Mouse (Mus musculus): ENCODE results near the gene Ets1. TPM values are rescaled to one million over a fixed set of nuclear protein-coding genes. Genes with fewer than 3 reads are reported as not detected.

Ets1 gene
- polyA plus RNA-seq, 1 experiment from 2014 or later: 48.3 TPM

GRCm38 (mm10) chr9:32678120-32678757, 42.2 kb downstream of the Ets1 start:
- no peak for DNase-seq (ENCODE audit: low read depth, low spot score)
- peaks cover 5% of the 10 kb centered on the region for H3K27me3 ChIP-seq
- TF ChIP-seq CTCF (IDR thresholded peaks at IDR 0.05): no peak
- ChIA-PET POLR2A (interaction anchor here (0.7 kb wide), 2 partner anchors 31 to 37 kb away, joined by 3 read pairs; no protein-coding TSS in a partner anchor), CTCF (interaction anchor here (1.2 kb wide), 1 partner anchor 52 kb away, joined by 3 read pairs; no protein-coding TSS in a partner anchor)
- ATAC-seq: no peak
- in situ Hi-C loops (cut with MboI; ENCODE audit: low pct_unique_long_range_greater_than_20kb): no loop called here

GRCm38 (mm10) chr9:32679531-32679930, 43.5 kb downstream of the Ets1 start:
- in situ Hi-C loops (cut with MboI; ENCODE audit: low pct_unique_long_range_greater_than_20kb): no loop called here
- H3K27me3 ChIP-seq: peaks cover 5% of the 10 kb centered on the region
- no peak for DNase-seq (ENCODE audit: low read depth, low spot score)
- ChIA-PET POLR2A (no interaction called here), CTCF (no interaction called here)
- no peak for ATAC-seq
- TF ChIP-seq CTCF (IDR thresholded peaks at IDR 0.05): no peak

- DNase-seq (ENCODE audit: low read depth, low spot score) (no peak), ATAC-seq (no peak)
- TF ChIP-seq CTCF (IDR thresholded peaks at IDR 0.05): no peak
- CTCF ChIA-PET: no interaction called here
- H3K27me3 ChIP-seq: peaks cover 5% of the 10 kb centered on the region
- POLR2A ChIA-PET: no interaction called here
- in situ Hi-C loops (cut with MboI; ENCODE audit: low pct_unique_long_range_greater_than_20kb): no loop called here
Observed at GRCm38 (mm10) chr9:32680201-32680600, 44.2 kb downstream of the Ets1 start.

- ChIA-PET CTCF (interaction anchor here (1.3 kb wide), 2 partner anchors 10 to 41 kb away, joined by 3 read pairs; no protein-coding TSS in a partner anchor), POLR2A (no interaction called here)
- peaks cover 5% of the 10 kb centered on the region for H3K27me3 ChIP-seq
- in situ Hi-C loops (cut with MboI; ENCODE audit: low pct_unique_long_range_greater_than_20kb): no loop called here
- no peak for ATAC-seq
- TF ChIP-seq CTCF (IDR thresholded peaks at IDR 0.05): no peak
- DNase-seq (ENCODE audit: low read depth, low spot score): no peak
Observed at GRCm38 (mm10) chr9:32685793-32686558, 50.0 kb downstream of the Ets1 start.

GRCm38 (mm10) chr9:32688351-32688750, 52.3 kb downstream of the Ets1 start:
- CTCF ChIA-PET: no interaction called here
- no peak for DNase-seq (ENCODE audit: low read depth, low spot score)
- no peaks in the 10 kb centered on the region for H3K27me3 ChIP-seq
- no peak for ATAC-seq
- POLR2A ChIA-PET: no interaction called here
- in situ Hi-C loops (cut with MboI; ENCODE audit: low pct_unique_long_range_greater_than_20kb): no loop called here
- TF ChIP-seq CTCF (IDR thresholded peaks at IDR 0.05): no peak

- ChIA-PET CTCF (no interaction called here), POLR2A (no interaction called here)
- no peak for DNase-seq (ENCODE audit: low read depth, low spot score)
- TF ChIP-seq CTCF (IDR thresholded peaks at IDR 0.05): no peak
- in situ Hi-C loops (cut with MboI; ENCODE audit: low pct_unique_long_range_greater_than_20kb): loop anchor here (5.0 kb wide), 1 partner anchor 79 kb away; no protein-coding TSS in a partner anchor
- no peak for ATAC-seq
- no peaks in the 10 kb centered on the region for H3K27me3 ChIP-seq
Observed at GRCm38 (mm10) chr9:32691151-32691925, 55.3 kb downstream of the Ets1 start.

- POLR2A ChIA-PET: interaction anchor here (0.6 to 0.7 kb wide), 2 partner anchors 101 to 1743 kb away, joined by 3 read pairs; no protein-coding TSS in a partner anchor
- DNase-seq (ENCODE audit: low read depth, low spot score) (no peak), ATAC-seq (no peak)
- CTCF ChIA-PET: interaction anchor here (1.1 kb wide), 2 partner anchors 20 to 23 kb away, joined by 3 read pairs; no protein-coding TSS in a partner anchor
- TF ChIP-seq CTCF (IDR thresholded peaks at IDR 0.05): no peak
- in situ Hi-C loops (cut with MboI; ENCODE audit: low pct_unique_long_range_greater_than_20kb): loop anchor here (5.0 kb wide), 1 partner anchor 81 kb away; no protein-coding TSS in a partner anchor
- no peaks in the 10 kb centered on the region for H3K27me3 ChIP-seq
Observed at GRCm38 (mm10) chr9:32692944-32693343, 56.9 kb downstream of the Ets1 start.

GRCm38 (mm10) chr9:32693411-32693810, 57.4 kb downstream of the Ets1 start:
- POLR2A ChIA-PET: interaction anchor here (0.6 to 0.8 kb wide), 3 partner anchors 21 to 1743 kb away, joined by 3 read pairs; no protein-coding TSS in a partner anchor
- TF ChIP-seq CTCF (IDR thresholded peaks at IDR 0.05): no peak
- no peaks in the 10 kb centered on the region for H3K27me3 ChIP-seq
- CTCF ChIA-PET: interaction anchor here (1.1 kb wide), 1 partner anchor 23 kb away, joined by 3 read pairs; no protein-coding TSS in a partner anchor
- ATAC-seq (no peak), DNase-seq (ENCODE audit: low read depth, low spot score) (no peak)
- in situ Hi-C loops (cut with MboI; ENCODE audit: low pct_unique_long_range_greater_than_20kb): loop anchor here (5.0 kb wide), 1 partner anchor 81 kb away; no protein-coding TSS in a partner anchor

GRCm38 (mm10) chr9:32694111-32694824, 58.2 kb downstream of the Ets1 start:
- TF ChIP-seq CTCF (IDR thresholded peaks at IDR 0.05): no peak
- DNase-seq (ENCODE audit: low read depth, low spot score) (no peak), ATAC-seq (no peak)
- H3K27me3 ChIP-seq: no peaks in the 10 kb centered on the region
- ChIA-PET POLR2A (interaction anchor here (0.8 kb wide), 1 partner anchor 20 kb away, joined by 3 read pairs; no protein-coding TSS in a partner anchor), CTCF (no interaction called here)
- in situ Hi-C loops (cut with MboI; ENCODE audit: low pct_unique_long_range_greater_than_20kb): loop anchor here (5.0 kb wide), 1 partner anchor 82 kb away; no protein-coding TSS in a partner anchor
